Mouse (Mus musculus) kidney, postnatal 4 days (tissue): ENCODE results near the gene Rfk.

Experiments
- DNase-seq, 2 experiments: peaks; one replicate each; pipeline ENCODE4 v3.0.0; 2021; ENCODE audit warnings: mixed read lengths in 2 of 2

The Rfk gene

DNA sequence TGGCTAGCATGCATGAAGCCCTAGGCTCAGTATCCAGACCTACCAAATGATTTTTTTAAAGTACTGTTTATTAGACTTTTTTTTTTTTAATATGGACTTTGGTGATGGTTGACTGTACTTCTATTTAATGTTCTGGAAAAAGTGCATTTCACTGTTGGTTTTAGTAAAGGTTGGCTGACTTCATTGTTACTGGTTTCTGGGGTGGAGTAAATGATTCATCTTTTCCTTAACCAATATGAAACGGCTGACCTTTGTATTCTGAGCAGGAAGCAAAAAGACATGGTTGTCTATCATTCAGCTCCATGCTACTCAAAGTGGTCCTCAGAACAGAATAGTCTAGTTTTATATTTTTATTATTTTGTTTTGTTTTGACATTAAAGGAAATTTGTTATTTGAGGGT lies 8.4 kb upstream of the Rfk start:
- no peak for DNase-seq

GRCm38 (mm10) chr19:17386424-17386823 lies 7.4 kb upstream of the Rfk start:
- peak in 1 of 2 experiments; percentile 7 for DNase-seq

GRCm38 (mm10) chr19:17388404-17388803 lies 5.4 kb upstream of the Rfk start:
- peak; percentile 10 to 40 for DNase-seq

- no peak for DNase-seq
Measured at GRCm38 (mm10) chr19:17392866-17393265, 977 bp upstream of the Rfk start.

DNA sequence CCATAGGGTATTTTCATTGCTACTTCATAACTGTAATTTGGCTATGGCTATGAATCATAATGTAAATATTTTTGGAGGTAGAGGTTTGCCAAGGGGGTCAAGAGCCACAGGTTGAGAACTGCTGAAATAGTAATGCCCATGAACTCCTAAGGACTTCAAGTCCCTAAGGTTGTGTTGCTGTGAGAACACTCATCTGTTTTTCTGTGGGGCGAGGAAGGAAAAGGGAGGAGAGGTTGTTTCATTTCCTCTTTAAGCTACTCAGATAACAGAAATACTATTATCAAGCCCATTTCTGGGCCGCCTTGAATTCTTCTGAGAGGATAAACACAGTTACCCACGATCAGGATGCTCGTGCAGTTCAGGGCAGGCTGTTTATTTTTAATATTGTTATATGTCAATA lies 3.0 kb downstream of the Rfk start:
- no peak for DNase-seq

- no peak for DNase-seq
Measured at GRCm38 (mm10) chr19:17397922-17398321, 4.1 kb downstream of the Rfk start.

DNA sequence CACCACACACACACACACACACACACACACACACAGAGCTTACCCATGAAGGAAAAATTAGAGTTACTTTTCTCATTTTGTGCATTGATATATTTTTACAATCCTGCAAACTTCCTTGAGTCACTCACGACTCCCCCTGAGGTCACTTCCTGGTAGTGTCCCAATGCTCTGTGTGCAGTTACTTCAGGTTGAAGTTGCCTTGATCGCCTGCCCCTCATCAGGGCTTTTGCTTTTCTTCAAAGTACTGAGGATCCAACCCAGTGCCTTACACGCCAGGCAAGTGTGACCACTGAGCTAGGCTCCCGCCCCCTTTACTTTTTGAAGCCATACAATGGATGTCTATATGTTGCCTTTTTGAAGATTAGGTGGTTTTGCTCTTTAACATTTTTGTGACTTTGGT lies 6.1 kb downstream of the Rfk start:
- no peak for DNase-seq

DNA sequence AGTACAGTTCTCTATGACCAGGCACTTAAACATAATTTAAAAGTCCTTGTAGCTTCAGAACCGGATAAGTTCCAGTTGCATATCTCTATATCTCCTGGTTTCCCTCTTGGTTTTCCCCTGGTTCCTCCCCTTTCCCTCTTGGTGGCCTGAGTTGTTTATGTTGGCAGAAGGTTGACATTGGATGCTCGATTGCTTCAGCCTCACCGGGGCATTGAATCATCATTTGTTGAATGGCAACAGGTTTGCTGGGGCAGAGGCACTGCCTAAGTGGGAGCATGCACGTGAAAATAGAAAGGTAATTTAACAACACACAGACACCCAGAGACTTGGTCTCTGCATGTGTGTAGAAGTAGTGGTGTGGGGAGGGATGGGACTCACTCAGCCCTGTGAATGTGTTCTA lies 6.7 kb downstream of the Rfk start:
- DNase-seq, result no peak

GRCm38 (mm10) chr19:17403175-17403574 lies 9.3 kb downstream of the Rfk start:
- no peak for DNase-seq

GRCm38 (mm10) chr19:17406823-17407222 lies 13.0 kb downstream of the Rfk start:
- DNase-seq, result no peak

- no peak for DNase-seq
Measured at GRCm38 (mm10) chr19:17408591-17408990, 14.7 kb downstream of the Rfk start.

- DNase-seq, result no peak
Measured at GRCm38 (mm10) chr19:17409351-17409750, 15.5 kb downstream of the Rfk start.

DNA sequence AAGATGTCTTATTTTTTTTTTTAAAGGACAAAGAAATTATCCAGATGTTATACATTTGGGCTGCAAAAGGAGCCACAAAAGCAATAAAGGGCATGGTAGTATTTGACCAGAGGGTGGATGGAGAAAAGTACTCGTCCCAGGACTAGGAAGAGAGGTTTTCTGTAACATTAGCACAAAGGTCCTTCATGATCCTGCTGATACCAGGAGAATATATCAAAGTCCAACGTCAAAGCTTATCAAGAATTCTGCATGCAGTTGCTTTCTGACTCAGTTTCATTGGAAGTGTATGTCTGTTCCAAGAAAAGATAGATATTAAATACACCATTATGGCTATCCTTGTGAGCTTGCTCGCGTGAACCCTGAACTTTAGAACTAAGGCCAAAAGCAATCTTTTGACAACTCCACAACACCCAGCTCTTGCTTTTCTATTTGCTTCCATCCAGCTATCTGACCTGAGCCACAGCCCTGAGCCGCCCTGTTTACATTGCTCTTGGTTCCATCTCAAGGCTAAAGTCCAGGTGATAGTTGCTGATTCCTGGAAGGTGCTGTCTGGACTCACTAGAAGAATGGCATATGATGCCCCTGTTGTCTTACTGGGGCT lies 16.7 kb downstream of the Rfk start:
- no peak for DNase-seq

- DNase-seq, result no peak
Measured at GRCm38 (mm10) chr19:17412915-17413459, 19.1 kb downstream of the Rfk start.

DNA sequence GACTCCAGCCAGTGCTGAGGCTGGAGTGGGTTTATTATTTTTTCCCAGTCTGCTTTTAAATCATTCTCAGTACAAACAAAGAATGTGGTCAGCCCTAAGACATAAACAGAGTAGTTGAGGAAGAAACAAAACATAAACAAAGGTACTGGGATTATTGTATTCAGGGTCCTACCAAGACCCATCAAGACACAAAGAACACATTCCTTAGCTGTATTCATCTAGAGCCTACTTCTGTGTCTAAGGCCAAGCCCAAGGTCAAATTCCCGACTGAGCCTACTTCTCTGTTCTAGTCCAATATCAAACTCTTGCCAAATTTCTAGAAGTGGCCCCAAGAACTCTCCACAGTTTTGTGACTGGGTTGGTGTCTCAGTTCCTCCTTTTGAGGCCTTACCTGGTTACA lies 24.0 kb downstream of the Rfk start:
- no peak for DNase-seq

DNA sequence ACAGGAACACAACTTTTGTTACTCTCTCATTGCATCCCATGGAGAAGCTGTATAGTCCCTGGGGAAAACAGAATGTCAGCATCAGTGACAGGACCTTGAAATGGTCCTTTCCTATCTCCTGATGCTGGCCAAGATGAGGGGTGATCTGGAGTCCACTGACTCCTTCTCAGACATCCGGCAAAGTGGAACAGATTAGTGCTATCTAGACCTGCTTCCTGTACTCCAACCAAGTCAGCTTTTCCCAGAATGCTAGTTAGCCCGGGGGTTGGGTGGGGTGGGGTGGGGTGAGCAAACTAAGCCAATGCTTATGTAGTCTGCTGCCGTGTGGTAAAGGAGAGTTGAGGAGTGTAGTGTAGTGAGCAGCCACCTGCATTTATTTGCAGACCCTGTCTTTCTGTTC lies 29.5 kb downstream of the Rfk start:
- DNase-seq, result no peak

DNA sequence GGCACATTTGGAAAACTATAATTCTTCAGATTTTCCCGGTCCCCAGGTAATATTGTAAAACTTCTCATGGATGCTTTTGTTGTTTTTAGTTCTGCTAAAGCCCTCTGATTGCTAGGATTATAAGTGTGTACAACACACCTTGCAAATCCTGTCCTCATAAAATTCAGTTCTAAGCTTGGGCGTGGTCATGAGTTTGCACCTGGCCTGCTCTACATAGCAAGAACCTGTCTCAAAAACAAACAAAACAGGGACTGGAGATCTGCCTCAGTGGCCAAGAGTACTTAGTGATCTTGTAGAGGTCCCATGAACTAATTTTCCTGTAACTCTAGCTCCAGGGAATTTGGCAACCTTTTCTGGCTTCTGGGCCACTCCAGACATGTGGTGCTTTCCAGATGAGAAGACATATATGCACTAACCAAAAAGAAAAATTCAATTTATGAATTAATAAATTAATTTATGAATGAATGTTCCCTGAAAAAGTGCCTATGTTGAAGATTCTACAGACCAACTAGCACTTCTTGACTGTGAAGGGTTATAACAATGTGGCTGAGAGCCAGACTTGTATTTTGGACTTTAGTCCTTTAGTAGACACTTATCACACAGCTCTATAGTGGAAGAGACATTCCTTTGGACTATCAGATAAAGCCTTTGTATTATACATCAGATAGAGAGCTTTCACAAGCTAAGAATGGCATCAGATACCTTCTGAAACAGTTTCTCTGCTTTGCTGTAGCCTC lies 34.1 kb downstream of the Rfk start:
- DNase-seq, result no peak

GRCm38 (mm10) chr19:17428561-17428914 lies 34.7 kb downstream of the Rfk start:
- no peak for DNase-seq

GRCm38 (mm10) chr19:17436651-17437050 lies 42.8 kb downstream of the Rfk start:
- DNase-seq, result no peak

DNA sequence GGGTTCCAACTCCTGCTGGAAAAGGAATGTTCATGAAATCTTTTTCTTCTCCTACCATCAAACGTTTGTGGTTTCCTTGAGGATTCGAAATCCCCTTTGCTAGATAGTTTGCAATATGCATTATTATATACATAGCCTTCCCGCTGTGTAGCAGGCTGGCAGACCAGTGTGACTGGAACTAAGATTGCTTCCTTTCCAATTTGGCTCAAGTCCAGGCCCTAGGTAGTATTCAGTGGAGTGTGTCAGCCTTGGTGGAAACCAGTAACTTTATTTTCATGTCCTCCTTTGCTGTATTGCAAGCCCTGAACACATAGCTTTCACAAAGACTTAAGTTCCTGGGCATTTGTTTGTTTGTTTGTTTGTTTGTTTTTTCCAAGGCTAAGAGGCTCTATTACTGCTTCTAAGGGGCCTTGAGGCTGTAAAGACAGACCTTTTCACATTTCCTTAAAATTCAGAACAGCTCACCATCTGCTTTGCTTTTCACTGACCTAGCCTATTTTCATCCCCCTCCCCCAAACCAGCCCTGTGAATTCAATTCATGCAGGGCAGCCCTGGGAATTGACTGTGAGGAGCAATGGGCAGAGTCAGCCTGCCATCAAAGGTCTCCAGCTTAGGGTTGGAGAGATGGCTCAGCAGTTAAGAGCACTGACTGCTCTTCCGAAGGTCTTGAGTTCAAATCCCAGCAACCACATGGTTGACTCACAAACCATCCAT lies 45.8 kb downstream of the Rfk start:
- DNase-seq, result no peak

DNA sequence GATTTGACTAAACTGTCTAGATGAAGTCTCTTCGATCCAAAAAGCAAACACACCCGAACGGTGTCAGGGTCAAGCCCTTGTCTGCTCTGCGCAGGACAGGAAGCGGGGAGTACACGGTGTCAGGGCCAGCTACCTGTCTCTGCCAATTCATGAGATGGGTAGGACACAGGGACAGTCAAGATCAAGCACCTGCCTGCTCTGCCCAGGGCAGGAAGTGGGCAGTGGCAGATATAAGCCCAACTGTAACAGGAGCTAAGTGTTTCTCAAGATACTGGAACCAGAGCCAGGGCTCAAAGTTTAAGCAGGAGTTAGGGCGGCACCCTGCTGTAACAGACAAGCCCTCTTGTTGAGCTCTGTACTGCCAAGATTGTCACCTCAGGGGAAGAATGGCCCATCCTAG lies 49.7 kb downstream of the Rfk start:
- DNase-seq, result no peak
